8 mouse cellular contexts compared by ENCODE assay signal in the genomic region with DNA sequence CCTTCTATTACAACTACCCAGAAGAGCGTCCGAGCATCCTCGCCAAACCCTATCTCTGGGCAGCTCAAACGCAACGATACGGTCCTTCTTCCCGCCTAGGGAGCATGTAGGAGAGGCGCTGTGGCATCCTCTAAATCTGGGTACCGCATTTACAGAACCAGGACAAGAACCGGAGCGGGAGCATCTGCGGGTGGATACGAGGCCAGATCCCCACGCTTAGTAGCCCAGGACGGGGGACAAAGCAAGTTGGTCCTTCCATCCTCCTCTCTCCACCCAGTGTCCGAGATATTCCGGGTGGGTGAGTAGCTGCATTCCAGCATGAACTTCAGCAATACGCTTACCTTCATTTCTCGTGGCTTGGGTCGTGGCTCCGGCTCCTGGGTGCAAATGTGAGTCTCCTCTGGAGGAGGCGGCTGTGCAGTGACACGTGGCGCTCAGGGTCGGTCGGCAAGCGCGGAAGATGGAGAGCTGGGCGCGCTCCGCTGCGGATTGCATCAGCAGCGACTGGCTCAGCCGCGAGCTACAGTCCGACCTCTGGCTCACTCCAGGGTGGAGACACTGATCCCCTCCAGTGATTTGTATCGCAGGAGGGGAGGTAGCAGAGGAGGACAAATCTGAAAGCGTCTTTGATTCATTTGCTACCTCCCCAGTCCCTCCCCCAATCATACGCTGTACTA. TPM values are rescaled to one million over a fixed set of nuclear protein-coding genes. Genes with fewer than 3 reads are reported as not detected.
A peak's percentile ranks its signal among the peaks of the same experiment; 100 is the strongest.
DNase-seq lines count a peak whose midpoint lies in the region; ATAC-seq and TF ChIP-seq lines count a peak whose summit lies in the region.

Gene Bcat1 (minus strand): TSS at position 637 of the 677 bp plus-strand sequence.

- H3K4me3 ChIP-seq in spleen, adult 2 months (ENCODE audit: extremely low read depth, insufficient read depth, insufficient read length): peak within 1 kb of the TSS; percentile 46
- peak within 1 kb of the TSS; percentile 67 for H3K4me3 ChIP-seq in forebrain, embryonic 10.5 days
- H3K4me3 ChIP-seq in hindbrain, postnatal 0 days (ENCODE audit: low read length): peak within 1 kb of the TSS; percentile 53
- H3K4me3 ChIP-seq in limb, embryonic 13.5 days: peak within 1 kb of the TSS; percentile 56
- H3K4me3 ChIP-seq in neural tube, embryonic 12.5 days: peak within 1 kb of the TSS; percentile 49

- H3K27ac ChIP-seq in spleen, adult 2 months (ENCODE audit: insufficient read depth, low read length): no peak within 1 kb of the TSS
- H3K27ac ChIP-seq in forebrain, embryonic 10.5 days: peak within 1 kb of the TSS; percentile 88
- H3K27ac ChIP-seq in hindbrain, postnatal 0 days: peak within 1 kb of the TSS; percentile 55; the same call in 1 of the 2 replicates
- no peak within 1 kb of the TSS for H3K27ac ChIP-seq in limb, embryonic 13.5 days
- H3K27ac ChIP-seq in neural tube, embryonic 12.5 days: no peak within 1 kb of the TSS

- no peak for TF ChIP-seq POLR2A in spleen, adult 2 months (IDR thresholded peaks at IDR 0.05; ENCODE audit: low read depth, low read length)

- ATAC-seq in hindbrain, postnatal 0 days: peak; percentile 83
- ATAC-seq in limb, embryonic 13.5 days (ENCODE audit: low FRiP score, low read depth): peak; percentile 64; the same call in 1 of the 2 replicates
- ATAC-seq in neural tube, embryonic 12.5 days (ENCODE audit: low FRiP score, low read depth): peak; percentile 78

- DNase-seq in spleen, adult 2 months (ENCODE audit: low read depth in 1 of 2, low spot score in 2 of 2): peak in 1 of 2 experiments; percentile 19
- no peak for DNase-seq in spleen, adult 18-20 months
- DNase-seq in adrenal gland, adult 8-10 months: no peak
- DNase-seq in forebrain, embryonic 10.5 days (ENCODE audit: extremely low spot score, low spot score): peak; percentile 74
- peak; percentile 61 for DNase-seq in hindbrain, postnatal 0 days (ENCODE audit: low spot score)
- DNase-seq in spleen, postnatal 36 days (ENCODE audit: low spot score in 2 of 2): no peak

- peak within 1 kb of the TSS; percentile 58 for H3K9ac ChIP-seq in hindbrain, postnatal 0 days (replicated peaks; ENCODE audit: low read length)
- H3K9ac ChIP-seq in limb, embryonic 13.5 days: peak within 1 kb of the TSS; percentile 67
- H3K9ac ChIP-seq in neural tube, embryonic 12.5 days: peak within 1 kb of the TSS; percentile 56

- peaks cover 4% of the 10 kb centered on the region; the same call in 1 of the 2 replicates for H3K4me1 ChIP-seq in spleen, adult 2 months (ENCODE audit: control insufficient read depth, insufficient read depth, insufficient read length)
- H3K4me1 ChIP-seq in forebrain, embryonic 10.5 days: peaks cover 35% of the 10 kb centered on the region
- no peaks in the 10 kb centered on the region for H3K4me1 ChIP-seq in hindbrain, postnatal 0 days (ENCODE audit: insufficient read depth, low read length)
- H3K4me1 ChIP-seq in limb, embryonic 13.5 days: peaks cover 11% of the 10 kb centered on the region
- no peaks in the 10 kb centered on the region for H3K4me1 ChIP-seq in neural tube, embryonic 12.5 days

- no peak for TF ChIP-seq CTCF in spleen, adult 2 months (IDR thresholded peaks at IDR 0.05; ENCODE audit: extremely low read depth, insufficient read depth, insufficient read length, insufficient replicate concordance)
- no peak for TF ChIP-seq CTCF in hindbrain, postnatal 0 days (IDR thresholded peaks at IDR 0.05; ENCODE audit: low read depth)

- H3K36me3 ChIP-seq in spleen, adult 2 months (ENCODE audit: control insufficient read depth, insufficient read depth, low read length): no peaks in the 10 kb centered on the region
- peaks cover 12% of the 10 kb centered on the region; the same call in 1 of the 2 replicates for H3K36me3 ChIP-seq in forebrain, embryonic 10.5 days (replicated peaks)
- H3K36me3 ChIP-seq in hindbrain, postnatal 0 days (ENCODE audit: insufficient read depth, low read length): no peaks in the 10 kb centered on the region
- H3K36me3 ChIP-seq in limb, embryonic 13.5 days: no peaks in the 10 kb centered on the region
- H3K36me3 ChIP-seq in neural tube, embryonic 12.5 days: no peaks in the 10 kb centered on the region

- H3K27me3 ChIP-seq in spleen, adult 2 months (ENCODE audit: control insufficient read depth, insufficient read depth, low read length): no peaks in the 10 kb centered on the region
- H3K27me3 ChIP-seq in forebrain, embryonic 10.5 days (ENCODE audit: poor library complexity, severe bottlenecking): peaks cover 5% of the 10 kb centered on the region; the same call in 1 of the 2 replicates
- no peaks in the 10 kb centered on the region for H3K27me3 ChIP-seq in hindbrain, postnatal 0 days (ENCODE audit: insufficient read depth, low read length)
- H3K27me3 ChIP-seq in limb, embryonic 13.5 days: peaks cover 22% of the 10 kb centered on the region; the same call in 1 of the 2 replicates
- no peaks in the 10 kb centered on the region for H3K27me3 ChIP-seq in neural tube, embryonic 12.5 days (replicated peaks)

- no peaks in the 10 kb centered on the region for H3K9me3 ChIP-seq in forebrain, embryonic 10.5 days
- no peaks in the 10 kb centered on the region for H3K9me3 ChIP-seq in hindbrain, postnatal 0 days (ENCODE audit: low read length)
- no peaks in the 10 kb centered on the region for H3K9me3 ChIP-seq in limb, embryonic 13.5 days
- no peaks in the 10 kb centered on the region for H3K9me3 ChIP-seq in neural tube, embryonic 12.5 days

- WGBS in spleen, adult 2 months: 1% methylated on average over 39 of the region's 39 CpGs
- under 1% methylated on average over 39 of the region's 39 CpGs for WGBS in forebrain, embryonic 10.5 days
- WGBS in hindbrain, postnatal 0 days: under 1% methylated on average over 39 of the region's 39 CpGs
- WGBS in limb, embryonic 13.5 days: under 1% methylated on average over 39 of the region's 39 CpGs
- WGBS in neural tube, embryonic 12.5 days: under 1% methylated on average over 39 of the region's 39 CpGs

- peak within 1 kb of the TSS; percentile 97 for H3K4me2 ChIP-seq in hindbrain, postnatal 0 days (ENCODE audit: low read depth, low read length)
- H3K4me2 ChIP-seq in limb, embryonic 13.5 days (replicated peaks): peak within 1 kb of the TSS; percentile 95
- H3K4me2 ChIP-seq in neural tube, embryonic 12.5 days (replicated peaks): peak within 1 kb of the TSS; percentile 93

RNA-seq across cellular contexts. Expression of gene Bcat1, which starts in this region (rescaled TPM):
- 0.32 and 0.33 TPM in 2 replicates for polyA plus RNA-seq in spleen, adult 2 months (2012; rRNA removed)
- 10 to 100 TPM; 24.6 to 48.2 (median 32.4) TPM for total RNA-seq in adrenal gland, adult 8-10 months (2022)
- polyA plus RNA-seq in forebrain, embryonic 10.5 days (2016; fragmentation: Nextera tagmentation; extraction: Ambion mirVana): 135 and 145 TPM in 2 replicates
- 81.8 and 94.3 TPM in 2 replicates for total RNA-seq in hindbrain, postnatal 0 days (2014; rRNA removed)
- 58.2 and 59.7 TPM in 2 replicates for polyA plus RNA-seq in hindbrain, postnatal 0 days (2015; fragmentation: Nextera tagmentation; extraction: Ambion mirVana)
- 36.9 and 40.1 TPM in 2 replicates for polyA plus RNA-seq in limb, embryonic 13.5 days (2015; fragmentation: Nextera tagmentation; extraction: Ambion mirVana)
- polyA plus RNA-seq in neural tube, embryonic 12.5 days (2016; fragmentation: Nextera tagmentation; extraction: Ambion mirVana): 85.1 and 92.6 TPM in 2 replicates

Comparison
In these comparisons a context has a peak if more than half of its experiments do, and no peak if none do; other contexts are left out.
1. RNA of gene Bcat1 (polyA plus RNA-seq): 135 to 145 TPM in forebrain, embryonic 10.5 days, 85.1 to 92.6 TPM in neural tube, embryonic 12.5 days, 58.2 to 59.7 TPM in hindbrain, postnatal 0 days and 36.9 to 40.1 TPM in limb, embryonic 13.5 days; 0.32 to 0.33 TPM in spleen, adult 2 months; every median in the first group is over 10 times any median in the second.
2. DNase-seq: peak in forebrain, embryonic 10.5 days (single experiment) and hindbrain, postnatal 0 days (single experiment); none in spleen, adult 18-20 months (0 of 2), adrenal gland, adult 8-10 months (single experiment) and spleen, postnatal 36 days (0 of 2).
3. H3K27ac ChIP-seq: peak in forebrain, embryonic 10.5 days (single experiment) and hindbrain, postnatal 0 days (single experiment); none in spleen, adult 2 months (single experiment), limb, embryonic 13.5 days (single experiment) and neural tube, embryonic 12.5 days (single experiment).
4. Peak in every context shown above with its lines, with median percentiles within 50 percentile points of each other: H3K4me3 ChIP-seq, ATAC-seq, H3K4me2 ChIP-seq and H3K9ac ChIP-seq.